Mouse (Mus musculus) liver, embryonic 15.5 days (tissue): ENCODE results near the gene Gm8369. TPM values are rescaled to one million over a fixed set of nuclear protein-coding genes. Genes with fewer than 3 reads are reported as not detected.
"Not testable (repeated sequence)": the region's sequence is repeated elsewhere in the genome, so short reads cannot be mapped to it uniquely, and the experiment has no call there.

Experiments used
- ATAC-seq: fragments of 200-750 bp; cut with Nextera tagmentation; 2 replicates; pipeline ENCODE4 v1.8.0; 2017; ENCODE audit warnings: moderate number of reproducible peaks, mild to moderate bottlenecking, moderate library complexity; ENCODE audit not compliant: insufficient read depth
- H3K27ac ChIP-seq: fragments of 300-500 bp; sonication (generic); replicated peaks from 2 replicates; pipeline ENCODE4 v1.5.1; 2015; ENCODE audit warnings: mild to moderate bottlenecking, inconsistent platforms
- H3K27me3 ChIP-seq: fragments of 300-500 bp; sonication (generic); 2 replicates; pipeline ENCODE4 v1.6.1; 2015; ENCODE audit warnings: mild to moderate bottlenecking, inconsistent platforms
- H3K36me3 ChIP-seq: fragments of 300-500 bp; sonication (generic); replicated peaks from 2 replicates; pipeline ENCODE4 v1.6.1; 2015; ENCODE audit warnings: moderate library complexity, mild to moderate bottlenecking, inconsistent platforms
- H3K4me1 ChIP-seq: fragments of 300-500 bp; sonication (generic); replicated peaks from 2 replicates; pipeline ENCODE4 v1.6.1; 2015; ENCODE audit warnings: inconsistent platforms
- H3K4me2 ChIP-seq: fragments of 300-500 bp; sonication (generic); 2 replicates; pipeline ENCODE4 v1.6.1; 2015; ENCODE audit warnings: moderate library complexity, mild to moderate bottlenecking, inconsistent platforms
- H3K4me3 ChIP-seq: fragments of 300-500 bp; sonication (generic); replicated peaks from 2 replicates; pipeline ENCODE4 v1.5.1; 2015; ENCODE audit warnings: mild to moderate bottlenecking, inconsistent platforms
- H3K9ac ChIP-seq: fragments of 300-500 bp; sonication (generic); 2 replicates; pipeline ENCODE4 v1.6.1; 2015; ENCODE audit warnings: moderate library complexity, mild to moderate bottlenecking, inconsistent platforms
- H3K9me3 ChIP-seq: fragments of 300-500 bp; sonication (generic); replicated peaks from 2 replicates; pipeline ENCODE4 v1.6.1; 2016; ENCODE audit warnings: inconsistent platforms
- WGBS: fragments of 180-500 bp; shearing (Covaris S2); methylation state at CpG from one replicate; pipeline ENCODE4 v1.1.7; 2015; ENCODE audit warnings: mixed read lengths; ENCODE audit not compliant: insufficient replicate concordance; 5-methylcytosine and 5-hydroxymethylcytosine counted together
- polyA plus RNA-seq: library from polyadenylated mRNA; unstranded; fragments of >200 nt; fragmentation: Nextera tagmentation; extraction: Ambion mirVana; gene quantifications from 2 replicates; pipeline ENCODE4 v1.2.1, GENCODE M21; 2015

Gm8369 gene
- polyA plus RNA-seq, 1 experiment from 2014 or later, result 0.10 TPM

DNA sequence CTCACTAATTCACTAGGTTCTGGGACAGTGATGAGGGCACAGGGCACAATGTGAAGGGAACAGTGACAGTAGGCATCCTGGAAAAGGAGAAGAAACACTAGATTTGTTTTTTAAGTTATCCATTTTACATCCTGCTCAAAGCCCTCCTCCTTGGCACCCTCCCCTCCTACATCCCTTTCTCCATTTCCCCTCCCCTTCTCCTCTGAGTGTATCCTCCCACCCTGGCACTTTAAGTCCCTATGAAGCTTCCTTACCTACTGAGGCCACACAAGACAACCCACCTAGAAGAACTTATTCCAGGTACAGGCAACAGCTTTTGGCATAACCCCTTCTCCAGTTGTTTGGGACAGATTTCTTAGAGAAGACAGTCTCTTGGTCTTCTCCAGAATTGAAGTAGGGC lies 30.5 kb downstream of the Gm8369 start, which contains the start of gene Ms4a6b:
Ms4a6b (plus strand) TSS at position 267 of the 400 bp plus-strand sequence.
- no peaks in the 10 kb centered on the region for H3K27me3 ChIP-seq
- H3K4me3 ChIP-seq, result no peak within 1 kb of the TSS
- no peaks in the 10 kb centered on the region for H3K4me1 ChIP-seq
- no peaks in the 10 kb centered on the region for H3K36me3 ChIP-seq
- no peak within 1 kb of the TSS for H3K4me2 ChIP-seq
- no peak within 1 kb of the TSS for H3K27ac ChIP-seq
- no peak within 1 kb of the TSS for H3K9ac ChIP-seq
- ATAC-seq, result no peak
- no peaks in the 10 kb centered on the region for H3K9me3 ChIP-seq

- Histone ChIP-seq H3K36me3 (no peaks in the 10 kb centered on the region), H3K9me3 (no peaks in the 10 kb centered on the region), H3K4me3 (no peak overlapping the region), H3K27me3 (no peaks in the 10 kb centered on the region), H3K4me1 (no peaks in the 10 kb centered on the region), H3K27ac (no peak overlapping the region), H3K9ac (no peak overlapping the region), H3K4me2 (no peak overlapping the region)
- no peak for ATAC-seq
- WGBS, result 32% methylated on average over 4 of the region's 4 CpGs
Observed at GRCm38 (mm10) chr19:11516845-11517244, 31.1 kb downstream of the Gm8369 start.

- not testable (repeated sequence) for H3K27me3 ChIP-seq, H3K9me3 ChIP-seq, H3K4me1 ChIP-seq, ATAC-seq, H3K27ac ChIP-seq, H3K36me3 ChIP-seq, H3K4me2 ChIP-seq, H3K9ac ChIP-seq, H3K4me3 ChIP-seq
- WGBS, result 17% methylated on average over 1 of the region's 1 CpGs
Observed at GRCm38 (mm10) chr19:11517373-11517772, 31.6 kb downstream of the Gm8369 start.

- 17% methylated on average over 2 of the region's 2 CpGs for WGBS
- H3K36me3 ChIP-seq, H3K4me2 ChIP-seq, H3K9me3 ChIP-seq, H3K27me3 ChIP-seq, ATAC-seq, H3K9ac ChIP-seq, H3K27ac ChIP-seq, H3K4me1 ChIP-seq: not testable (repeated sequence)
- H3K4me3 ChIP-seq, result 0 out of 2 replicates have a peak overlapping the region, but pooled peaks have one; percentile 7
Observed at GRCm38 (mm10) chr19:11518356-11518755, 32.6 kb downstream of the Gm8369 start.

- no peak for ATAC-seq
- H3K9ac ChIP-seq, result no peak overlapping the region
- no peak overlapping the region for H3K4me3 ChIP-seq
- no peak overlapping the region for H3K27ac ChIP-seq
- H3K4me2 ChIP-seq, result no peak overlapping the region
- no peaks in the 10 kb centered on the region for H3K4me1 ChIP-seq
- 66% methylated on average over 3 of the region's 3 CpGs for WGBS
- H3K36me3 ChIP-seq, result no peaks in the 10 kb centered on the region
- H3K9me3 ChIP-seq, result no peaks in the 10 kb centered on the region
- no peaks in the 10 kb centered on the region for H3K27me3 ChIP-seq
Observed at GRCm38 (mm10) chr19:11520146-11520545, 34.4 kb downstream of the Gm8369 start.

DNA sequence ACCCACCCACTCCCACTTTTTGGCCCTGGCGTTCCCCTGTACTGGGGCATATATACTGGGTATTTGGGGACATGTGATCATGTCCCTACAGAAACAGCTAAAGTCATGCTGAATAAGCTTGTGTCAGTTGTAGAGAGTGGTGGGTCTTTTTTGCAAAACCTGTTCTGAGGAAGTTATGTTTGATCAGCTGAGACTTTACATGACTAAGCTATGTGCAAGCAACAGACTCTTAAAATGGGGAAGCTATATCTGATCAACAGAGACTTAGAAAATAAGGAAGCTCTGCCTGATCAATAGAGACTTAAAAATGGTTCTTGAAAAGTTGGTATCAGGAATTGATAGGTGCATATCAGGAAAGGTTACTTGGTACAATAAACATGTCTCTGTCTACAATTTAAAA lies 47.7 kb downstream of the Gm8369 start:
- Histone ChIP-seq H3K4me1 (no peaks in the 10 kb centered on the region), H3K36me3 (no peaks in the 10 kb centered on the region), H3K4me3 (no peak overlapping the region), H3K27me3 (no peaks in the 10 kb centered on the region), H3K4me2 (no peak overlapping the region), H3K9ac (no peak overlapping the region), H3K9me3 (no peaks in the 10 kb centered on the region), H3K27ac (no peak overlapping the region)
- no peak for ATAC-seq
- WGBS, result 60% methylated on average over 1 of the region's 1 CpGs

DNA sequence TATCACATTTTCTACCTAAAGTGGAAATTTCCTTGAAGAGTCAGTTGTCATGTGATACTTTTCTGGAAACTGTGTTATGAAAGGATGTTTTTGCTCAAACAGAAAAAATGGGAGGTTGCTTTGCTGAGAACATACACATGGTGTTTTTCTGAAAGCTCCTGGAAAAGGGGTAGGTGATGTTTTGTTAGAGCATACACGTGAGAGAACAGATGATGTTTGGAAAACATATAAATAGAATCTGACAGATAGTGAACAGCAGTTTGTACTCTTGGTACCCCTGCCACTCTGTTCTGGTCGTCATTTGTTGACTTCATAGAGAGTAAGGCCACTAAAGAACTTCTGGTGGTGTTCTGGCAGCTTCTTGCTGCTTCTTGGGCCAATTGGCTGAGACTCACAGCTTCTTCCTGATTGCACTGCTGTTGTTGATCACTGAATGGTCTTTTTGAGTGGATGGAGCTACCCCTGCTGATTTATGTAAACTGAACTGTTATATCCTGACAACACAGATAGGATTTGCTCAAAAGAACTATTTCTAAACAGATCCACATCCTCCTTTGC lies 48.2 kb downstream of the Gm8369 start:
- Histone ChIP-seq H3K9me3 (no peaks in the 10 kb centered on the region), H3K9ac (no peak overlapping the region), H3K4me3 (no peak overlapping the region), H3K27ac (no peak overlapping the region), H3K4me1 (no peaks in the 10 kb centered on the region), H3K4me2 (no peak overlapping the region), H3K27me3 (no peaks in the 10 kb centered on the region), H3K36me3 (no peaks in the 10 kb centered on the region)
- ATAC-seq, result no peak
- WGBS, result 42% methylated on average over 2 of the region's 2 CpGs

GRCm38 (mm10) chr19:11536593-11536992 lies 50.9 kb downstream of the Gm8369 start, which contains the start of gene Ms4a4d:
Ms4a4d (plus strand) TSS chr19:11536801.
- no peak within 1 kb of the TSS for H3K4me2 ChIP-seq
- no peaks in the 10 kb centered on the region for H3K4me1 ChIP-seq
- H3K9ac ChIP-seq, result no peak within 1 kb of the TSS
- H3K27me3 ChIP-seq, result no peaks in the 10 kb centered on the region
- no peak within 1 kb of the TSS for H3K4me3 ChIP-seq
- WGBS, result 21% methylated on average over 7 of the region's 7 CpGs
- H3K27ac ChIP-seq, result no peak within 1 kb of the TSS
- no peaks in the 10 kb centered on the region for H3K9me3 ChIP-seq
- no peaks in the 10 kb centered on the region for H3K36me3 ChIP-seq
- ATAC-seq, result no peak

- no peak overlapping the region for H3K9ac ChIP-seq
- WGBS, result 26% methylated on average over 2 of the region's 2 CpGs
- no peaks in the 10 kb centered on the region for H3K27me3 ChIP-seq
- no peak overlapping the region for H3K27ac ChIP-seq
- H3K36me3 ChIP-seq, result no peaks in the 10 kb centered on the region
- no peak for ATAC-seq
- no peak overlapping the region for H3K4me3 ChIP-seq
- H3K9me3 ChIP-seq, result no peaks in the 10 kb centered on the region
- H3K4me2 ChIP-seq, result no peak overlapping the region
- H3K4me1 ChIP-seq, result no peaks in the 10 kb centered on the region
Observed at GRCm38 (mm10) chr19:11537336-11537735, 51.6 kb downstream of the Gm8369 start.

GRCm38 (mm10) chr19:11540166-11540821 lies 54.6 kb downstream of the Gm8369 start:
- not testable (repeated sequence) for H3K36me3 ChIP-seq, H3K27me3 ChIP-seq, H3K4me3 ChIP-seq, H3K4me2 ChIP-seq, H3K9me3 ChIP-seq, H3K27ac ChIP-seq, H3K9ac ChIP-seq, H3K4me1 ChIP-seq, ATAC-seq
- WGBS, result 51% methylated on average over 1 of the region's 1 CpGs

DNA sequence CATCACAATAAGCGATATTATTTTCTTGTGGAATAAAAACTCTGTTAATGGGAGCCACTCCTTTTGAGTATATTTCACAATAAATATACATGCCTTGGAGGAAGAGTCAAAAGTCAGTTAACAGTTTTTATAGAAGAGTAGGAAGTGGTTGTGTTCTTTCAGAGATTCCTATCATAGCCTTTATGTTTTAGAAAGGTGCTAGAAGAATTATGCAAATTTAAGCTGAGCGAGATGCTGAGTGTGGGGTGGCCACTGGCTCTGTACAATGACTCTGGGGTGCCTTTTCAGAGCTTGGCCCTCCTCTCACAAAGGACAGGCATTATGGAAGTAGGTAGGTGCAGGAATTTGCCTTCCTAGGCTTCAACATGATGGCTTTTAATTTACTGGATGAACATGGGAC lies 58.6 kb downstream of the Gm8369 start:
- WGBS, result 64% methylated on average over 2 of the region's 2 CpGs
- not testable (repeated sequence) for H3K36me3 ChIP-seq, H3K4me3 ChIP-seq, H3K9me3 ChIP-seq, H3K27ac ChIP-seq, H3K4me1 ChIP-seq, H3K9ac ChIP-seq, H3K27me3 ChIP-seq, H3K4me2 ChIP-seq, ATAC-seq

GRCm38 (mm10) chr19:11547911-11548310 lies 62.2 kb downstream of the Gm8369 start:
- H3K4me3 ChIP-seq, result no peak overlapping the region
- no peak overlapping the region for H3K9ac ChIP-seq
- H3K27ac ChIP-seq, result no peak overlapping the region
- no peaks in the 10 kb centered on the region for H3K9me3 ChIP-seq
- no peak for ATAC-seq
- no peaks in the 10 kb centered on the region for H3K27me3 ChIP-seq
- no peaks in the 10 kb centered on the region for H3K4me1 ChIP-seq
- H3K36me3 ChIP-seq, result no peaks in the 10 kb centered on the region
- no peak overlapping the region for H3K4me2 ChIP-seq
